Mouse (Mus musculus) kidney, postnatal 36 days (tissue): Measurements from ENCODE around the gene Lrrc29.
"Not testable (repeated sequence)": the region's sequence is repeated elsewhere in the genome, so short reads cannot be mapped to it uniquely, and the experiment has no call there.

Experiments
- DNase-seq, 2 experiments: peaks; one replicate each; pipeline ENCODE4 v3.0.0; 2021 to 2022; ENCODE audit warnings: mixed read lengths in 2 of 2

The Lrrc29 gene

GRCm38 (mm10) chr8:105308428-105308827 is 17.6 kb downstream of the Lrrc29 start:
- no peak for DNase-seq

- DNase-seq, result no peak
Observed at GRCm38 (mm10) chr8:105307670-105308069, 18.4 kb downstream of the Lrrc29 start.

GRCm38 (mm10) chr8:105306146-105306691 is 19.9 kb downstream of the Lrrc29 start:
- DNase-seq, result no peak

- DNase-seq, result peak; percentile 91 to 92
Observed at GRCm38 (mm10) chr8:105305211-105306145, 20.6 kb downstream of the Lrrc29 start, which contains the start of gene Elmo3. Elmo3 (plus strand) TSS chr8:105305601.

- no peak for DNase-seq
Observed at GRCm38 (mm10) chr8:105304325-105305210, 21.5 kb downstream of the Lrrc29 start.

GRCm38 (mm10) chr8:105303874-105304273 is 22.2 kb downstream of the Lrrc29 start:
- DNase-seq, result no peak

GRCm38 (mm10) chr8:105303396-105303795 is 22.7 kb downstream of the Lrrc29 start:
- no peak for DNase-seq

GRCm38 (mm10) chr8:105299962-105300361 is 26.1 kb downstream of the Lrrc29 start:
- no peak for DNase-seq

GRCm38 (mm10) chr8:105298351-105299252 is 27.5 kb downstream of the Lrrc29 start:
- DNase-seq, result no peak

GRCm38 (mm10) chr8:105297511-105298192 is 28.4 kb downstream of the Lrrc29 start, which contains the start of gene E2f4:
E2f4 (plus strand) TSS chr8:105297663.
- DNase-seq, result peak; percentile 96 to 97

GRCm38 (mm10) chr8:105295895-105296573 is 30.0 kb downstream of the Lrrc29 start, which contains the start of gene Exoc3l:
Exoc3l (minus strand) TSS chr8:105296101.
- DNase-seq, result peak; percentile 42 to 60

- DNase-seq, result no peak
Observed at GRCm38 (mm10) chr8:105295256-105295655, 30.8 kb downstream of the Lrrc29 start.

GRCm38 (mm10) chr8:105294776-105295175 is 31.3 kb downstream of the Lrrc29 start:
- no peak for DNase-seq

- DNase-seq, result no peak
Observed at GRCm38 (mm10) chr8:105293405-105293804, 32.7 kb downstream of the Lrrc29 start.

- no peak for DNase-seq
Observed at GRCm38 (mm10) chr8:105292471-105292870, 33.6 kb downstream of the Lrrc29 start.

GRCm38 (mm10) chr8:105291802-105292201 is 34.3 kb downstream of the Lrrc29 start:
- peak in 1 of 2 experiments; percentile 37 for DNase-seq

- DNase-seq, result not testable (repeated sequence)
Observed at GRCm38 (mm10) chr8:105291364-105291763, 34.7 kb downstream of the Lrrc29 start.

GRCm38 (mm10) chr8:105290554-105291314 is 35.3 kb downstream of the Lrrc29 start:
- peak; percentile 90 to 98 for DNase-seq

GRCm38 (mm10) chr8:105289805-105290460 is 36.1 kb downstream of the Lrrc29 start, which contains the start of gene 4931428F04Rik:
4931428F04Rik (minus strand) TSS chr8:105289864.
- peak; percentile 32 to 50 for DNase-seq
